Mouse (Mus musculus) forelimb bud, embryonic 11.5 days (tissue): ENCODE data around the gene Rad51b.

ENCODE experiments used
- DNase-seq: peaks from one replicate; pipeline ENCODE4 v3.0.0-alpha.2; 2012; ENCODE audit warnings: low read depth, low spot score

Rad51b gene

GRCm38 (mm10) chr12:79761217-79761616 lies 464.1 kb downstream of the Rad51b start:
- DNase-seq = no peak

GRCm38 (mm10) chr12:79762087-79762486 lies 465.0 kb downstream of the Rad51b start:
- no peak for DNase-seq

- no peak for DNase-seq
Measured at GRCm38 (mm10) chr12:79762570-79763275, 465.6 kb downstream of the Rad51b start.

GRCm38 (mm10) chr12:79766116-79766515 lies 469.0 kb downstream of the Rad51b start:
- no peak for DNase-seq

- no peak for DNase-seq
Measured at GRCm38 (mm10) chr12:79768741-79769322, 471.8 kb downstream of the Rad51b start.

GRCm38 (mm10) chr12:79769763-79770162 lies 472.7 kb downstream of the Rad51b start:
- no peak for DNase-seq

GRCm38 (mm10) chr12:79771194-79771593 lies 474.1 kb downstream of the Rad51b start:
- no peak for DNase-seq

GRCm38 (mm10) chr12:79771741-79772140 lies 474.7 kb downstream of the Rad51b start:
- DNase-seq = no peak

- no peak for DNase-seq
Measured at GRCm38 (mm10) chr12:79773246-79773645, 476.2 kb downstream of the Rad51b start.

- no peak for DNase-seq
Measured at GRCm38 (mm10) chr12:79774571-79774970, 477.5 kb downstream of the Rad51b start.

GRCm38 (mm10) chr12:79776828-79777227 lies 479.7 kb downstream of the Rad51b start:
- no peak for DNase-seq

- DNase-seq = no peak
Measured at GRCm38 (mm10) chr12:79780745-79781144, 483.7 kb downstream of the Rad51b start.

- DNase-seq = no peak
Measured at GRCm38 (mm10) chr12:79781788-79782187, 484.7 kb downstream of the Rad51b start.

- no peak for DNase-seq
Measured at GRCm38 (mm10) chr12:79782444-79783117, 485.5 kb downstream of the Rad51b start.

- no peak for DNase-seq
Measured at GRCm38 (mm10) chr12:79784159-79784558, 487.1 kb downstream of the Rad51b start.

GRCm38 (mm10) chr12:79785691-79786090 lies 488.6 kb downstream of the Rad51b start:
- no peak for DNase-seq

- DNase-seq = no peak
Measured at GRCm38 (mm10) chr12:79787538-79787937, 490.5 kb downstream of the Rad51b start.

- no peak for DNase-seq
Measured at GRCm38 (mm10) chr12:79788340-79788739, 491.3 kb downstream of the Rad51b start.

GRCm38 (mm10) chr12:79789481-79789880 lies 492.4 kb downstream of the Rad51b start:
- DNase-seq = no peak

- DNase-seq = no peak
Measured at GRCm38 (mm10) chr12:79793382-79793781, 496.3 kb downstream of the Rad51b start.

- DNase-seq = no peak
Measured at GRCm38 (mm10) chr12:79794802-79795201, 497.7 kb downstream of the Rad51b start.

GRCm38 (mm10) chr12:79796260-79796659 lies 499.2 kb downstream of the Rad51b start:
- DNase-seq = no peak
